Mouse (Mus musculus) testis, adult 2 months (tissue): ENCODE data around the gene Arhgap29.

Source experiments
- CTCF ChIP-seq: fragments of 200-500 bp; IDR thresholded peaks from 2 replicates; pipeline ENCODE4 v1.5.1; 2012; ENCODE audit warnings: low read depth, mild to moderate bottlenecking, inconsistent platforms, low read length, moderate library complexity; ENCODE audit not compliant: control insufficient read depth, insufficient read depth, insufficient replicate concordance
- POLR2A ChIP-seq: fragments of 200-500 bp; IDR thresholded peaks from 2 replicates; pipeline ENCODE4 v1.6.1; 2012; ENCODE audit warnings: low read depth, mild to moderate bottlenecking, inconsistent platforms, low read length, moderate library complexity; ENCODE audit not compliant: control insufficient read depth

- no peak for TF ChIP-seq CTCF
- no peak for TF ChIP-seq POLR2A
Measured at GRCm38 (mm10) chr3:121924768-121925486, 27.4 kb upstream of the Arhgap29 start.
